8 mouse cellular contexts compared by ENCODE assay signal in genomic region chr13:95347018-95347696, GRCm38 (mm10). TPM values are rescaled to one million over a fixed set of nuclear protein-coding genes. Genes with fewer than 3 reads are reported as not detected.
DNase-seq lines count a peak whose midpoint lies in the region; ATAC-seq and TF ChIP-seq lines count a peak whose summit lies in the region.

No protein-coding gene starts in this region.

- H3K4me2 ChIP-seq in forebrain, embryonic 15.5 days (replicated peaks) = no peak overlapping the region
- H3K4me2 ChIP-seq in hindbrain, postnatal 0 days (ENCODE audit: low read depth, low read length) = no peak overlapping the region

- 30% methylated on average over 8 of the region's 8 CpGs for WGBS in forebrain, embryonic 15.5 days
- 28% methylated on average over 8 of the region's 8 CpGs for WGBS in hindbrain, postnatal 0 days

- no peak overlapping the region for H3K4me3 ChIP-seq in forebrain, embryonic 15.5 days
- H3K4me3 ChIP-seq in hindbrain, postnatal 0 days (ENCODE audit: low read length) = no peak overlapping the region

- peaks cover 25% of the 10 kb centered on the region for H3K36me3 ChIP-seq in forebrain, embryonic 15.5 days
- peaks cover 15% of the 10 kb centered on the region for H3K36me3 ChIP-seq in hindbrain, postnatal 0 days (ENCODE audit: insufficient read depth, low read length)

- peak; percentile 73 for ATAC-seq in forebrain, embryonic 15.5 days (replicated peaks)
- peak; percentile 81 for ATAC-seq in hindbrain, postnatal 0 days

- H3K27ac ChIP-seq in forebrain, embryonic 15.5 days (replicated peaks) = no peak overlapping the region
- H3K27ac ChIP-seq in hindbrain, postnatal 0 days = no peak overlapping the region

- no peaks in the 10 kb centered on the region for H3K4me1 ChIP-seq in forebrain, embryonic 15.5 days
- no peaks in the 10 kb centered on the region for H3K4me1 ChIP-seq in hindbrain, postnatal 0 days (ENCODE audit: insufficient read depth, low read length)

- H3K9me3 ChIP-seq in forebrain, embryonic 15.5 days = no peaks in the 10 kb centered on the region
- H3K9me3 ChIP-seq in hindbrain, postnatal 0 days (ENCODE audit: low read length) = no peaks in the 10 kb centered on the region

- no peak overlapping the region for H3K9ac ChIP-seq in forebrain, embryonic 15.5 days (replicated peaks)
- no peak overlapping the region for H3K9ac ChIP-seq in hindbrain, postnatal 0 days (replicated peaks; ENCODE audit: low read length)

- peak; percentile 94 for TF ChIP-seq CTCF in hindbrain, postnatal 0 days (IDR thresholded peaks at IDR 0.05; ENCODE audit: low read depth)

- peak; percentile 86 for DNase-seq in NIH3T3 (ENCODE audit: low read depth)
- peak; percentile 63 for DNase-seq in cerebellum, adult 11 months
- peak; percentile 91 for DNase-seq in hindbrain, postnatal 0 days (ENCODE audit: low spot score)
- peak; percentile 77 for DNase-seq in left cerebral cortex, adult 11 months (ENCODE audit: low spot score)
- DNase-seq in lung, postnatal 4 days = peak; percentile 45 to 73
- DNase-seq in right cerebral cortex, adult 18-20 months = peak; percentile 85
- peak; percentile 49 to 73 for DNase-seq in urinary bladder, postnatal 4 days (ENCODE audit: low spot score in 2 of 2)

- H3K27me3 ChIP-seq in forebrain, embryonic 15.5 days = no peaks in the 10 kb centered on the region
- H3K27me3 ChIP-seq in hindbrain, postnatal 0 days (ENCODE audit: insufficient read depth, low read length) = no peaks in the 10 kb centered on the region

RNA-seq across cellular contexts. Expression of gene Zbed3, which starts 23.7 kb away (rescaled TPM):
- 40.4 and 42.7 TPM in 2 replicates for polyA plus RNA-seq in forebrain, embryonic 15.5 days (2015; fragmentation: Nextera tagmentation; extraction: Ambion mirVana)
- 20.5 and 24.1 TPM in 2 replicates for total RNA-seq in hindbrain, postnatal 0 days (2014; rRNA removed)
- polyA plus RNA-seq in hindbrain, postnatal 0 days (2015; fragmentation: Nextera tagmentation; extraction: Ambion mirVana) = 34.3 and 38.2 TPM in 2 replicates

RNA-seq across cellular contexts. Expression of gene Aggf1, which starts 28.0 kb away (rescaled TPM):
- polyA plus RNA-seq in forebrain, embryonic 15.5 days (2015; fragmentation: Nextera tagmentation; extraction: Ambion mirVana) = 45.3 and 46.9 TPM in 2 replicates
- total RNA-seq in hindbrain, postnatal 0 days (2014; rRNA removed) = 23.7 and 28.4 TPM in 2 replicates
- 29.1 and 30.4 TPM in 2 replicates for polyA plus RNA-seq in hindbrain, postnatal 0 days (2015; fragmentation: Nextera tagmentation; extraction: Ambion mirVana)
